Mouse (Mus musculus): ENCODE data around the gene Eef1akmt1. TPM values are rescaled to one million over a fixed set of nuclear protein-coding genes. Genes with fewer than 3 reads are reported as not detected.

Gene Eef1akmt1
- 51.0 TPM for polyA plus RNA-seq (2014; fragmentation: Illumina TruSeq; extraction: RNeasy Lipid Tissue Mini Kit (QIAGEN cat#74804); ENCODE audit: low read depth, low replicate concordance)

DNA sequence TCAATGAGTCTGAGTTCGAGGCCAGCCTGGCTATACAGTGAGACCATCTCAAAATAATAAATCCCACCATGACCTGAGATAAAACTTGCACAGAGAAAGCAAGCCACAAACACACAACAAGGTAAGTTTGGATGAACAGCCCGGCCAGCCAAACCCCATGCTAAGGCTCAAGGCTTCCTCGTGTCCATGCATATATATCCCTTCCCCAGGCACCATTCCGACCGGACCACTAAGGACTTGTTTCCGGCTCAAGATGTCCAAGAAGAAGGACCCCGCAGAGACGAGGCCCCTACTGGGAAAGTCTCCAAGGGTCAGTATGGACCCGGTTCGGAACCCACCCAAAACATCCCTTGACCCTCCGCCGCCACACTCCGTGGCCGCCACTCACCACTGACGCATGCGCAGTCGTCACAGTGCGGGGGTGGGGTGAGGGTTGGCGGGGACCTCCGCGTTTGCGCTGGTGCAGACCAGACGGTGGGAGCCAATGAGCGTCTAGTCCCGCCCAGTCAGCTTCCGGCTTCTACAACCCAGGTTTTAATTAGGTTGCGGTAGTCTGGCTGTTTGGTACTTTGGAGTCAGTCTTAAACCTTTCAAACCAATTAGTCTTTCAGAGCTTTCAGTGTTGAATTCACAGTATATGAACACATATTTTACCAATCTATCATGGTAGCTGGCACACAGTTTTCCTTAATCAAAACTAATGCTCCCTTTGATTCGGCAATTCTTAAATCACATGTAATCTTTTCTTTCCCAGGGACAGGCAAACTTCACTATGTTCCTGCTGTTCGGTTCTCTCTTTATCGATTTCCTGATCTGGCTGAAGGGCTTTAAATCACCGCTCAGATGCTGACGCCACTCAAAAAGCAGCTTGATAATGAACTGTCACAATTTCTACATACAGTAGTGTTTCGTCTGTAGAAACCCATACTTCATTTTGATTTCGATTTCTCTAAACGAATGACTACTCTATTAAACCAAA is at the start of gene Eef1akmt1:
TSS of gene Eef1akmt1 (minus strand) at position 458 of the 979 bp plus-strand sequence.

GRCm38 (mm10) chr14:57524671-57525387 is 46.6 kb downstream of the Eef1akmt1 start, which contains the start of gene Il17d:
Gene Il17d (plus strand): TSS chr14:57524777.

Other genes with a start within 250 kb of the Eef1akmt1 start
- 7.4 TPM for gene Cryl1, start 173.1 kb downstream of the Eef1akmt1 start, polyA plus RNA-seq (2014; fragmentation: Illumina TruSeq; extraction: RNeasy Lipid Tissue Mini Kit (QIAGEN cat#74804); ENCODE audit: low read depth, low replicate concordance)
- gene Ift88, start 147.6 kb downstream of the Eef1akmt1 start, polyA plus RNA-seq (2014; fragmentation: Illumina TruSeq; extraction: RNeasy Lipid Tissue Mini Kit (QIAGEN cat#74804); ENCODE audit: low read depth, low replicate concordance), result 6.2 TPM
- gene Il17d, start 46.8 kb downstream of the Eef1akmt1 start, polyA plus RNA-seq (2014; fragmentation: Illumina TruSeq; extraction: RNeasy Lipid Tissue Mini Kit (QIAGEN cat#74804); ENCODE audit: low read depth, low replicate concordance), result 4.5 TPM
- gene Xpo4, start 93.8 kb upstream of the Eef1akmt1 start, polyA plus RNA-seq (2014; fragmentation: Illumina TruSeq; extraction: RNeasy Lipid Tissue Mini Kit (QIAGEN cat#74804); ENCODE audit: low read depth, low replicate concordance), result 7.1 TPM
- not detected for gene Gm49361, start 174.5 kb upstream of the Eef1akmt1 start, polyA plus RNA-seq (2014; fragmentation: Illumina TruSeq; extraction: RNeasy Lipid Tissue Mini Kit (QIAGEN cat#74804); ENCODE audit: low read depth, low replicate concordance)
- 21.7 TPM for gene Lats2, start 186.8 kb upstream of the Eef1akmt1 start, polyA plus RNA-seq (2014; fragmentation: Illumina TruSeq; extraction: RNeasy Lipid Tissue Mini Kit (QIAGEN cat#74804); ENCODE audit: low read depth, low replicate concordance)
- 119 TPM for gene Sap18, start 226.6 kb upstream of the Eef1akmt1 start, polyA plus RNA-seq (2014; fragmentation: Illumina TruSeq; extraction: RNeasy Lipid Tissue Mini Kit (QIAGEN cat#74804); ENCODE audit: low read depth, low replicate concordance)

All from heart, adult 10 weeks (tissue).